Mouse (Mus musculus): ENCODE measurements around the gene Hrk.

Hrk gene

DNA sequence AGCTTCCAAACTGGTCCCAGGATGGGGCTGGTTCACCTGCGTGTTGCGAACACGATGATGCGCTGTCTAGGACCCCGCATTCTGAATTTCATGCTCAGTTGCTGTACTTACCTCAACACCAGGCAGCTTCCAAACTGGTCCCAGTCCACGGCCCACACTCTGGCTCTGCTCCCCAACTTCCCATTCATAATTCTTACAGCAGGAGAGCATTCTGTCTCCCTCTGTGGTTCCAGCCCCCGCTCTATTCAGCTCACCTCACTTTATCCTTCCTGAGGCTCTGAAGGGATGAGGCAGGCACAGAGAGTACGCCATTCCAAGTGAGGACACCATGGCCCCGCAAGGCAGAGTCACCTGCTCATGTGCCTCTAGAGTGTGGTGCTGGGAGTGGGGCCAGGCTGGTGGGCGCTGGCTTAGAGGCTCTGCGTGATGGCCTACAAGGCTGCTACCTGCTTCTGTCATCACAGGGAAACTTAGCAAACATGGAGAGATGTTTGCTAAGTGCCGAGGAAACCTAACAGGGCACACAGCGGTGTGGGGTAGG, 65.7 kb downstream of the Hrk start:
- DNase-seq = no peak

DNA sequence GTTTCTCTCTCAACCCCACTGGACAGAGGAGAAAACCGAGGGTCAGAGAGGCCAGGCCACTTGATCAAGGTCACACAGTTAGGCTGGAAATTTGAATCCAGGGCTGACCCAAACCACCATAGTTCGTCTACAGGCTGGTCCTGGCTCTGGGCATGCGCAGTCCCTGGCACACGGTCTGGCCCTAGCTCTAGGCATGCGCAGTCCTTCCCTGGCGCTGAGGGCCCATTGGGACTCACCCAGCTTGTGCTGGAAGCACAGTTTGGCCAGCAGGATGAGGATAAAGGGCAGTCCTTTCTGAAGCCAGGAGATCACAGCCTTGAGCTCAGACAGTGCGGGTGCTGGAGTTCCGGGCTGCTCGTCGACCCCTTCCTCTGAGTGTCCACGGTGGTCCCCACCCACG, 72.4 kb downstream of the Hrk start:
- DNase-seq = peak; percentile 69 to 85

Measured in cerebellum, postnatal 25 days (tissue).